Mouse (Mus musculus) limb, embryonic 14.5 days (tissue): ENCODE measurements at regions not wholly inside any gene's neighbourhood (a gene's known extent, or its start where the extent isn't known, plus 50 kb on each side); places are given as distances from the start of the nearest gene placed in this dataset.

Source experiments
- ATAC-seq: fragments of 200-750 bp; cut with Nextera tagmentation; 2 replicates; pipeline ENCODE4 v1.8.0; 2017; ENCODE audit warnings: low read depth, moderate number of reproducible peaks, moderate TSS enrichment; ENCODE audit not compliant: low FRiP score
- DNase-seq: peaks from one replicate; pipeline ENCODE4 v3.0.0-alpha.2; 2015; ENCODE audit warnings: low spot score
- H3K27ac ChIP-seq: fragments of 300-500 bp; sonication (generic); replicated peaks from 2 replicates; pipeline ENCODE4 v1.5.1; 2014; ENCODE audit warnings: low read depth, mild to moderate bottlenecking, low read length, moderate library complexity, mixed read lengths
- H3K27me3 ChIP-seq: fragments of 300-500 bp; sonication (generic); 2 replicates; pipeline ENCODE4 v1.6.1; 2014; ENCODE audit warnings: low read length, mixed read lengths; ENCODE audit not compliant: control insufficient read depth, insufficient read depth
- H3K36me3 ChIP-seq: fragments of 300-500 bp; sonication (generic); 2 replicates; pipeline ENCODE4 v1.6.1; 2014; ENCODE audit warnings: mild to moderate bottlenecking, low read length, moderate library complexity, mixed read lengths; ENCODE audit not compliant: control insufficient read depth, insufficient read depth
- H3K4me1 ChIP-seq: fragments of 300-500 bp; sonication (generic); 2 replicates; pipeline ENCODE4 v1.6.1; 2014; ENCODE audit warnings: antibody characterized with exemption, low read length, mixed read lengths; ENCODE audit not compliant: control insufficient read depth, insufficient read depth
- H3K4me2 ChIP-seq: fragments of 300-500 bp; sonication (generic); replicated peaks from 2 replicates; pipeline ENCODE4 v1.6.1; 2014; ENCODE audit warnings: low read depth, mild to moderate bottlenecking, low read length, moderate library complexity; ENCODE audit not compliant: severe bottlenecking
- H3K4me3 ChIP-seq: fragments of 300-500 bp; sonication (generic); replicated peaks from 2 replicates; pipeline ENCODE4 v1.5.1; 2014; ENCODE audit warnings: low read length
- H3K9ac ChIP-seq: fragments of 300-500 bp; sonication (generic); 2 replicates; pipeline ENCODE4 v1.6.1; 2014; ENCODE audit warnings: mild to moderate bottlenecking, low read depth, low read length, moderate library complexity; ENCODE audit not compliant: severe bottlenecking
- H3K9me3 ChIP-seq: fragments of 300-500 bp; sonication (generic); 2 replicates; pipeline ENCODE4 v1.6.1; 2016; ENCODE audit warnings: low read length; ENCODE audit not compliant: control insufficient read depth
- POLR2A ChIP-seq: fragments of 200-500 bp; IDR thresholded peaks from 2 replicates; pipeline ENCODE4 v1.8.0; 2012; ENCODE audit warnings: inconsistent platforms, mild to moderate bottlenecking, moderate library complexity, borderline replicate concordance; ENCODE audit not compliant: insufficient read depth, insufficient read length; ENCODE audit errors: extremely low read depth
- WGBS: fragments of 180-500 bp; shearing (Covaris S2); extraction: QIAGEN DNeasy Blood & Tissue Kit; methylation state at CpG from one replicate; pipeline ENCODE4 v1.1.7; 2014; 5-methylcytosine and 5-hydroxymethylcytosine counted together

- Histone ChIP-seq H3K36me3 (no peaks in the 10 kb centered on the region), H3K9me3 (no peaks in the 10 kb centered on the region), H3K27me3 (no peaks in the 10 kb centered on the region), H3K4me2 (no peak overlapping the region), H3K27ac (no peak overlapping the region), H3K4me3 (no peak overlapping the region), H3K9ac (no peak overlapping the region), H3K4me1 (peaks cover 12% of the 10 kb centered on the region)
- ATAC-seq, result no peak
- WGBS, result 94% methylated on average over 11 of the region's 11 CpGs
- DNase-seq, result no peak
- TF ChIP-seq POLR2A, result no peak
These were observed 139.2 kb downstream of the Fgf18 start for GRCm38 (mm10) chr11:33007826-33008530.

GRCm38 (mm10) chr11:33007366-33007765, 139.8 kb downstream of the Fgf18 start:
- no peak for DNase-seq
- no peak overlapping the region for H3K4me3 ChIP-seq
- H3K27me3 ChIP-seq, result no peaks in the 10 kb centered on the region
- no peak overlapping the region for H3K27ac ChIP-seq
- WGBS, result 85% methylated on average over 6 of the region's 6 CpGs
- no peak overlapping the region for H3K4me2 ChIP-seq
- TF ChIP-seq POLR2A, result no peak
- H3K9ac ChIP-seq, result no peak overlapping the region
- H3K4me1 ChIP-seq, result peaks cover 12% of the 10 kb centered on the region
- no peaks in the 10 kb centered on the region for H3K36me3 ChIP-seq
- no peak for ATAC-seq
- no peaks in the 10 kb centered on the region for H3K9me3 ChIP-seq

GRCm38 (mm10) chr11:33005183-33005582, 142.0 kb downstream of the Fgf18 start:
- Histone ChIP-seq H3K4me2 (no peak overlapping the region; the same call in 1 of the 2 replicates), H3K36me3 (no peaks in the 10 kb centered on the region), H3K4me3 (no peak overlapping the region), H3K4me1 (peaks cover 12% of the 10 kb centered on the region), H3K9me3 (no peaks in the 10 kb centered on the region), H3K9ac (no peak overlapping the region), H3K27ac (peak overlapping the region; percentile 58; the same call in 1 of the 2 replicates), H3K27me3 (no peaks in the 10 kb centered on the region)
- ATAC-seq (peak; percentile 60; the same call in 1 of the 2 replicates), DNase-seq (peak; percentile 49)
- TF ChIP-seq POLR2A, result no peak
- WGBS, result 12% methylated on average over 4 of the region's 4 CpGs

- DNase-seq, result no peak
- Histone ChIP-seq H3K27me3 (no peaks in the 10 kb centered on the region), H3K27ac (peak overlapping the region; percentile 58; the same call in 1 of the 2 replicates), H3K4me1 (peaks cover 17% of the 10 kb centered on the region), H3K9me3 (no peaks in the 10 kb centered on the region), H3K4me2 (no peak overlapping the region; the same call in 1 of the 2 replicates), H3K36me3 (no peaks in the 10 kb centered on the region), H3K9ac (no peak overlapping the region), H3K4me3 (no peak overlapping the region)
- TF ChIP-seq POLR2A, result no peak
- ATAC-seq, result no peak
- 42% methylated on average over 11 of the region's 11 CpGs for WGBS
These were observed 142.6 kb downstream of the Fgf18 start for GRCm38 (mm10) chr11:33004603-33005002.

- ATAC-seq, result no peak
These were observed 147.4 kb downstream of the Fgf18 start for GRCm38 (mm10) chr11:32999684-33000255.

More at GRCm38 (mm10) chr11:32999684-33000255, 147.4 kb downstream of the Fgf18 start:
- Histone ChIP-seq H3K4me3 (no peak overlapping the region), H3K4me2 (no peak overlapping the region), H3K27me3 (no peaks in the 10 kb centered on the region), H3K9ac (no peak overlapping the region), H3K36me3 (no peaks in the 10 kb centered on the region), H3K27ac (no peak overlapping the region), H3K4me1 (peaks cover 10% of the 10 kb centered on the region), H3K9me3 (no peaks in the 10 kb centered on the region)
- DNase-seq, result no peak
- no peak for TF ChIP-seq POLR2A
- 71% methylated on average over 4 of the region's 4 CpGs for WGBS
